ENCODE assay signal across 11 mouse cellular contexts in the genomic region with DNA sequence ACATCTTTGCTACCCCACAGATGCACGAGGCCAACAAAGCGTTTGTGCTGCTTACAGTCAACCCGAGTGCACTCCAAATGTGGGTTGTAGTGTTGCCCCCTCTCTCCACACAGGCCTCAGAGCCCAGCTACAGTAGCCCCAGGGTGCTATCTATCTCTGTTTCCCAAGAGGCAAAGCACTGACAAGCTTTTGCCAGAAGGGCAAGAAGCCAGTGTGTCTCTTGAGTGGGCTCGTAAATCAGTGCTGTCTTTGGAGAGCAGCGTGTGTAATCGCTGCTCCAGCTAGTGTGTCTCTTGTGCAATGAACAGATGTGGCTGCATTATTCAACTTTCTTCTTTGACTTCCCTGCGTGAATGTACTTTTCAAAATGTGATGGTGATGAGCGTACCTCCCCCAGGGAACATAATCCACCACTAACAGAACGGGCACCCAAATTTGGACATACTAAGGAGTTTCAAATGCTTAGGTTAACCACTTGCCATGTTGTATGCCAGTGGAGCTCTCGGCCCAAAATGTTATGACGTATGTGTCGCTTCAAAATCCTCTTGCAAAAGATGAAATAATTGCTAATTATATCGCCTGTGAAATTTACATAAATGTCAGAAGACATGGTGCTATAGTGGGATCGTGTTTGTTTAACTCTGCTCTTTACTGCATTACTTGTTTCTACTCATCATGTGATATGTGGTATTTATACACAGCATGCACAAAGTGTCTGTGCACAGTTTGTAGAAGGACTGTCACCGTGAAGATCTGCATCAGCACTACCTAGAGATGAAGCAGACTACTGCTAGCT.
DNase-seq lines count a peak whose midpoint lies in the region; ATAC-seq lines count a peak whose summit lies in the region.
"Had no signal": no experiment of that assay in that cellular context is flagged by ENCODE, and none has a peak within 500 bp of the region (broad histone marks: within the 10 kb centered on the region; RNA-seq: fewer than 3 reads in every experiment).

No protein-coding gene starts in this region.

- no peaks in the 10 kb centered on the region for H3K36me3 ChIP-seq in neural tube, embryonic 14.5 days (ENCODE audit: control insufficient read depth, insufficient read depth, low read length)
- H3K36me3 ChIP-seq in neural tube, embryonic 15.5 days: no peaks in the 10 kb centered on the region
- H3K36me3 ChIP-seq in kidney, embryonic 15.5 days: no peaks in the 10 kb centered on the region

- intact Hi-C loops in heart, postnatal 36 days (cut with DNase I): no loop called here

- DNase-seq in heart, adult 11 months: peak; percentile 84
- DNase-seq in heart, postnatal 36 days: no peak
- peak; percentile 62 to 64 for DNase-seq in adrenal gland, postnatal 36 days
- DNase-seq in mesoderm, embryonic 11.5 days (ENCODE audit: low read depth, low spot score): peak; percentile 69
- DNase-seq in urinary bladder, postnatal 10 days (ENCODE audit: low spot score): no peak
- DNase-seq: cerebellum, postnatal 14 days; liver, postnatal 0 days had no signal

- no peaks in the 10 kb centered on the region for H3K9me3 ChIP-seq in neural tube, embryonic 14.5 days (ENCODE audit: control insufficient read depth, low read length)
- no peaks in the 10 kb centered on the region for H3K9me3 ChIP-seq in neural tube, embryonic 15.5 days (replicated peaks)
- no peaks in the 10 kb centered on the region for H3K9me3 ChIP-seq in kidney, embryonic 15.5 days (replicated peaks)

- H3K4me2 ChIP-seq in neural tube, embryonic 14.5 days (ENCODE audit: low read depth, low read length): no peak overlapping the region
- H3K4me2 ChIP-seq in neural tube, embryonic 15.5 days: no peak overlapping the region
- no peak overlapping the region for H3K4me2 ChIP-seq in kidney, embryonic 15.5 days

- 38% methylated on average over 15 of the region's 15 CpGs for WGBS in neural tube, embryonic 14.5 days
- WGBS in neural tube, embryonic 15.5 days: 41% methylated on average over 15 of the region's 15 CpGs
- WGBS in kidney, embryonic 15.5 days: 62% methylated on average over 15 of the region's 15 CpGs

- peak; percentile 51; the same call in 1 of the 2 replicates for ATAC-seq in neural tube, embryonic 14.5 days (ENCODE audit: low read depth)
- no peak for ATAC-seq in neural tube, embryonic 15.5 days (ENCODE audit: low FRiP score)
- no peak for ATAC-seq in kidney, embryonic 15.5 days (replicated peaks; ENCODE audit: low FRiP score)
- ATAC-seq: liver, postnatal 0 days had no signal

- no peaks in the 10 kb centered on the region for H3K4me1 ChIP-seq in neural tube, embryonic 14.5 days (ENCODE audit: control insufficient read depth, insufficient read depth, low read length)
- peaks cover 8% of the 10 kb centered on the region for H3K4me1 ChIP-seq in neural tube, embryonic 15.5 days
- H3K4me1 ChIP-seq in kidney, embryonic 15.5 days: peaks cover 4% of the 10 kb centered on the region; the same call in 1 of the 2 replicates

- no peak overlapping the region for H3K9ac ChIP-seq in neural tube, embryonic 14.5 days (replicated peaks; ENCODE audit: low read depth, low read length)
- no peak overlapping the region for H3K9ac ChIP-seq in neural tube, embryonic 15.5 days (replicated peaks)
- H3K9ac ChIP-seq in kidney, embryonic 15.5 days: no peak overlapping the region
- H3K9ac ChIP-seq: liver, postnatal 0 days had no signal

- H3K27me3 ChIP-seq in neural tube, embryonic 14.5 days (ENCODE audit: control insufficient read depth, insufficient read depth, low read length): no peaks in the 10 kb centered on the region
- no peaks in the 10 kb centered on the region for H3K27me3 ChIP-seq in neural tube, embryonic 15.5 days (replicated peaks)
- no peaks in the 10 kb centered on the region for H3K27me3 ChIP-seq in kidney, embryonic 15.5 days

- no peak overlapping the region; the same call in 1 of the 2 replicates for H3K27ac ChIP-seq in neural tube, embryonic 14.5 days (ENCODE audit: low read depth, low read length)
- no peak overlapping the region for H3K27ac ChIP-seq in neural tube, embryonic 15.5 days (replicated peaks)
- H3K27ac ChIP-seq in kidney, embryonic 15.5 days: no peak overlapping the region
- H3K27ac ChIP-seq: heart, adult 2 months had no signal

- H3K4me3 ChIP-seq in neural tube, embryonic 14.5 days (ENCODE audit: low read depth, low read length): no peak overlapping the region
- H3K4me3 ChIP-seq in neural tube, embryonic 15.5 days (replicated peaks): no peak overlapping the region
- no peak overlapping the region for H3K4me3 ChIP-seq in kidney, embryonic 15.5 days (replicated peaks)
- H3K4me3 ChIP-seq: heart, adult 2 months had no signal

Comparison
In these comparisons a context has a peak if more than half of its experiments do, and no peak if none do; other contexts are left out.
1. DNase-seq: peak in heart, adult 11 months (single experiment), adrenal gland, postnatal 36 days (2 of 2) and mesoderm, embryonic 11.5 days (single experiment); none in heart, postnatal 36 days (0 of 2) and urinary bladder, postnatal 10 days (single experiment).